Comparison of ENCODE assay signal across 12 mouse cellular contexts in the genomic region with DNA sequence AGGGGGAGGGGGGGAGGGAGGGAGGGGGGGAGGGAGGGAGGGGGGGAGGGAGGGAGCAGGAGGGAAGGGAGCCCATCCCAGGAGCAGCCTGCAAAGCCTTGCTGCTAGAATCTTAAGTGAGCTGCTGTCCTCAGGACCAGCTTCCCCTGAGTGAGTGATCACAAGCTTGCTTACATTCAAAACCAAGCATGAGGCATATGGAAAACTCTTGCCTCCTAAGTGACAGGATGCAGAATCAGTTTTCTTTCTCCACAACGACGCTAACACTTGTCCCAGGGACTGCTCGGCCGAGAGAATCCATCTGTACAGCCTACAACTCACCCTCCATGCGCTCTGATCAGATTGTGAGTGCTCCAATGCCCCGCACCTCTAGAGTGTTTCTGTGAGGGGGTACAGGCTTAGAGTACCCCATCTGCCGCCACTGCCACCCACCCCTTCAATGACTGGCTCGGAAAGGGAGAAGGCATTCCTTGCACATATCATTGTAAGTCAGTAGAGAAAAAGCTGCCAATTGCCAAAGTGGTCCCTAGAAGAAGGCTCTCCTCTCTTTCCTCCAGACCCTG.
DNase-seq lines count a peak whose midpoint lies in the region; ATAC-seq lines count a peak whose summit lies in the region.
"Had no signal": no experiment of that assay in that cellular context is flagged by ENCODE, and none has a peak within 500 bp of the region (broad histone marks: within the 10 kb centered on the region; RNA-seq: fewer than 3 reads in every experiment).

No protein-coding gene starts in this region.

- no peak overlapping the region; the same call in 1 of the 2 replicates for H3K9ac ChIP-seq in embryonic facial prominence, embryonic 13.5 days
- H3K9ac ChIP-seq in neural tube, embryonic 13.5 days, result 0 out of 2 replicates have a peak overlapping the region, but pooled peaks have one; percentile 45
- H3K9ac ChIP-seq: intestine, embryonic 15.5 days; limb, embryonic 13.5 days had no signal

- H3K27me3 ChIP-seq in embryonic facial prominence, embryonic 13.5 days, result no peaks in the 10 kb centered on the region; the same call in 1 of the 2 replicates
- H3K27me3 ChIP-seq in embryonic facial prominence, embryonic 10.5 days (replicated peaks; ENCODE audit: low read depth, poor library complexity, severe bottlenecking), result 0 out of 2 replicates have a peak, but pooled peaks cover 4% of the 10 kb centered on the region
- no peaks in the 10 kb centered on the region for H3K27me3 ChIP-seq in neural tube, embryonic 13.5 days
- H3K27me3 ChIP-seq: intestine, embryonic 15.5 days; megakaryocyte, embryonic 14.5 days had no signal

- no peaks in the 10 kb centered on the region for H3K9me3 ChIP-seq in embryonic facial prominence, embryonic 13.5 days
- H3K9me3 ChIP-seq in embryonic facial prominence, embryonic 10.5 days, result no peaks in the 10 kb centered on the region
- no peaks in the 10 kb centered on the region for H3K9me3 ChIP-seq in neural tube, embryonic 13.5 days
- H3K9me3 ChIP-seq: intestine, embryonic 15.5 days; limb, embryonic 13.5 days had no signal

- H3K36me3 ChIP-seq in embryonic facial prominence, embryonic 13.5 days, result no peaks in the 10 kb centered on the region
- H3K36me3 ChIP-seq in embryonic facial prominence, embryonic 10.5 days (replicated peaks), result no peaks in the 10 kb centered on the region
- H3K36me3 ChIP-seq in neural tube, embryonic 13.5 days, result no peaks in the 10 kb centered on the region
- H3K36me3 ChIP-seq: intestine, embryonic 15.5 days; limb, embryonic 13.5 days had no signal

- H3K4me3 ChIP-seq in embryonic facial prominence, embryonic 13.5 days, result no peak overlapping the region
- no peak overlapping the region for H3K4me3 ChIP-seq in embryonic facial prominence, embryonic 10.5 days
- H3K4me3 ChIP-seq in neural tube, embryonic 13.5 days, result no peak overlapping the region
- H3K4me3 ChIP-seq: intestine, embryonic 15.5 days; limb, embryonic 13.5 days; megakaryocyte, embryonic 14.5 days had no signal

- peaks cover 36% of the 10 kb centered on the region for H3K4me1 ChIP-seq in embryonic facial prominence, embryonic 13.5 days
- H3K4me1 ChIP-seq in embryonic facial prominence, embryonic 10.5 days, result peaks cover 36% of the 10 kb centered on the region
- H3K4me1 ChIP-seq in neural tube, embryonic 13.5 days (replicated peaks), result peaks cover 25% of the 10 kb centered on the region
- H3K4me1 ChIP-seq: intestine, embryonic 15.5 days; megakaryocyte, embryonic 14.5 days had no signal

- H3K27ac ChIP-seq in embryonic facial prominence, embryonic 13.5 days, result peak overlapping the region; percentile 33
- no peak overlapping the region for H3K27ac ChIP-seq in embryonic facial prominence, embryonic 10.5 days (replicated peaks)
- peak overlapping the region; percentile 61 for H3K27ac ChIP-seq in neural tube, embryonic 13.5 days (replicated peaks)
- H3K27ac ChIP-seq: intestine, embryonic 15.5 days; limb, embryonic 13.5 days had no signal

- H3K4me2 ChIP-seq in embryonic facial prominence, embryonic 13.5 days, result no peak overlapping the region
- H3K4me2 ChIP-seq in neural tube, embryonic 13.5 days, result no peak overlapping the region
- H3K4me2 ChIP-seq: intestine, embryonic 15.5 days; limb, embryonic 13.5 days had no signal

- DNase-seq in embryonic facial prominence, embryonic 10.5 days (ENCODE audit: low spot score), result no peak
- DNase-seq in layer of hippocampus, adult 18-20 months (ENCODE audit: low spot score in 2 of 2), result peak; percentile 32 to 51
- no peak for DNase-seq in layer of hippocampus, postnatal 25 days (ENCODE audit: extremely low spot score in 1 of 2, low spot score in 1 of 2)
- no peak for DNase-seq in neural tube, embryonic 10.5 days (ENCODE audit: extremely low spot score, low spot score)
- no peak for DNase-seq in cerebellum, adult 8-10 months
- no peak for DNase-seq in adrenal gland, postnatal 36 days
- DNase-seq: gastrocnemius, postnatal 25 days had no signal

- WGBS in embryonic facial prominence, embryonic 13.5 days, result 65% methylated on average over 8 of the region's 8 CpGs
- 61% methylated on average over 8 of the region's 8 CpGs for WGBS in embryonic facial prominence, embryonic 10.5 days
- WGBS in neural tube, embryonic 13.5 days, result 71% methylated on average over 8 of the region's 8 CpGs

- no peak for ATAC-seq in embryonic facial prominence, embryonic 13.5 days (ENCODE audit: insufficient number of reproducible peaks, insufficient read depth, low FRiP score, low TSS enrichment, low read depth)
- no peak for ATAC-seq in neural tube, embryonic 13.5 days (ENCODE audit: low read depth)
- ATAC-seq: intestine, embryonic 15.5 days had no signal

Comparison
In these comparisons a context has a peak if more than half of its experiments do, and no peak if none do; other contexts are left out.
1. DNase-seq: peak in layer of hippocampus, adult 18-20 months (2 of 2); none in embryonic facial prominence, embryonic 10.5 days (single experiment), layer of hippocampus, postnatal 25 days (0 of 2), neural tube, embryonic 10.5 days (single experiment), cerebellum, adult 8-10 months (single experiment) and adrenal gland, postnatal 36 days (0 of 2).